Mouse (Mus musculus) T-cell, adult 66 days (primary cell): ENCODE data around the gene Cdk11b. TPM values are rescaled to one million over a fixed set of nuclear protein-coding genes. Genes with fewer than 3 reads are reported as not detected.

Experiments used
- total RNA-seq, 2 experiments: library from RNA; stranded (reverse); gene quantifications; 3 replicates in 1 of 2; 4 replicates in 1 of 2; pipeline ENCODE4 v1.2.4; 2023

The Cdk11b gene
- total RNA-seq: 100 to 1,000 TPM; 136 to 169 TPM

GRCm38 (mm10) chr4:155624338-155625291, at the start of gene Cdk11b:
Gene Cdk11b, plus strand, starts transcription at chr4:155624854.

GRCm38 (mm10) chr4:155601091-155601996, 23.3 kb upstream of the Cdk11b start, which contains the start of gene Slc35e2:
Gene Slc35e2, plus strand, starts transcription at chr4:155601416.

GRCm38 (mm10) chr4:155645308-155645707, 20.7 kb downstream of the Cdk11b start, which contains the start of gene Gm10563:
Gene Gm10563, minus strand, starts transcription at chr4:155645408.

GRCm38 (mm10) chr4:155653086-155653450, 28.4 kb downstream of the Cdk11b start, which contains the start of gene Mmp23:
Gene Mmp23, minus strand, starts transcription at chr4:155653384.

GRCm38 (mm10) chr4:155668689-155669597, 44.3 kb downstream of the Cdk11b start, which contains the start of gene Mib2:
Gene Mib2, minus strand, starts transcription at chr4:155669198.

GRCm38 (mm10) chr4:155694111-155694481, 69.4 kb downstream of the Cdk11b start, which contains the start of gene Fndc10:
Gene Fndc10, plus strand, starts transcription at chr4:155694342.

Other genes with a start within 250 kb of the Cdk11b start
- not detected for gene Gabrd, start 226.7 kb upstream of the Cdk11b start, total RNA-seq
- 1 to 10 TPM in 1 of 2 experiments, under 1 TPM in 1; 0.80 to 1.3 TPM for gene Cfap74, start 215.7 kb upstream of the Cdk11b start, total RNA-seq
- not detected for gene Tmem52, start 155.7 kb upstream of the Cdk11b start, total RNA-seq
- 100 to 1,000 TPM; 248 to 296 TPM for gene Gnb1, start 133.5 kb upstream of the Cdk11b start, total RNA-seq
- 10 to 100 TPM; 51.8 to 53.8 TPM for gene Nadk, start 62.5 kb upstream of the Cdk11b start, total RNA-seq
- gene Slc35e2, start 23.4 kb upstream of the Cdk11b start, total RNA-seq: 10 to 100 TPM; 30.9 to 33.6 TPM
- not detected for gene Gm10563, start 20.6 kb downstream of the Cdk11b start, total RNA-seq
- under 1 TPM in 1 of 2 experiments, not detected in 1; 0.52 TPM for gene Mmp23, start 28.5 kb downstream of the Cdk11b start, total RNA-seq
- 10 to 100 TPM; 42.4 to 53.7 TPM for gene Mib2, start 44.3 kb downstream of the Cdk11b start, total RNA-seq
- gene Fndc10, start 69.5 kb downstream of the Cdk11b start, total RNA-seq: 1 to 10 TPM; 8.1 to 9.0 TPM
- 10 to 100 TPM; 85.5 to 85.9 TPM for gene Ssu72, start 79.9 kb downstream of the Cdk11b start, total RNA-seq
- gene Tmem240, start 109.9 kb downstream of the Cdk11b start, total RNA-seq: 1 to 10 TPM; 1.1 to 1.4 TPM
- gene Atad3a, start 136.2 kb downstream of the Cdk11b start, total RNA-seq: 10 to 100 TPM; 54.6 to 56.0 TPM
- not detected for gene Vwa1, start 149.8 kb downstream of the Cdk11b start, total RNA-seq
- not detected for gene Tmem88b, start 161.0 kb downstream of the Cdk11b start, total RNA-seq
- gene Ankrd65, start 165.6 kb downstream of the Cdk11b start, total RNA-seq: not detected
- gene Mrpl20, start 178.0 kb downstream of the Cdk11b start, total RNA-seq: 10 to 100 TPM; 46.5 to 54.4 TPM
- gene Ccnl2, start 187.6 kb downstream of the Cdk11b start, total RNA-seq: 100 to 1,000 TPM; 225 to 247 TPM
- 10 to 100 TPM; 85.7 to 88.9 TPM for gene Aurkaip1, start 206.4 kb downstream of the Cdk11b start, total RNA-seq
- 1 to 10 TPM; 4.2 to 5.4 TPM for gene Mxra8, start 214.8 kb downstream of the Cdk11b start, total RNA-seq
- 10 to 100 TPM; 75.5 to 75.8 TPM for gene Dvl1, start 222.5 kb downstream of the Cdk11b start, total RNA-seq
- gene Tas1r3, start 238.5 kb downstream of the Cdk11b start, total RNA-seq: 1 to 10 TPM; 2.7 to 2.8 TPM
- gene Cptp, start 244.6 kb downstream of the Cdk11b start, total RNA-seq: 10 to 100 TPM; 11.5 to 12.6 TPM
- 10 to 100 TPM; 62.8 to 66.9 TPM for gene Ints11, start 244.7 kb downstream of the Cdk11b start, total RNA-seq